Mouse (Mus musculus) CH12.LX (cell line): Measurements from ENCODE around the gene Akt3. TPM values are rescaled to one million over a fixed set of nuclear protein-coding genes. Genes with fewer than 3 reads are reported as not detected.

Source experiments
- DNase-seq: peaks from one replicate; pipeline ENCODE4 v3.0.0-alpha.2; 2013; ENCODE audit errors: extremely low read depth
- H3K27ac ChIP-seq: 2 replicates; pipeline ENCODE4 v1.5.1; 2012; ENCODE audit warnings: low read depth, mild to moderate bottlenecking, control low read depth, moderate library complexity; ENCODE audit not compliant: insufficient read depth
- H3K27me3 ChIP-seq: replicated peaks from 2 replicates; pipeline ENCODE3; 2012; ENCODE audit warnings: inconsistent platforms
- H3K36me3 ChIP-seq, 2 experiments: replicated peaks in 1 of 2; 2 replicates each; pipeline versions ENCODE3 to v1.6.1; 2012; ENCODE audit warnings: inconsistent platforms in 1 of 2, low read length in 1 of 2, mild to moderate bottlenecking in 1 of 2, mixed read lengths in 1 of 2, moderate library complexity in 1 of 2; ENCODE audit not compliant: control insufficient read depth in 1 of 2, insufficient read depth in 1 of 2
- H3K4me1 ChIP-seq, 2 experiments: 2 replicates each; pipeline ENCODE4 v1.6.1; 2012; ENCODE audit warnings: inconsistent platforms in 1 of 2, moderate library complexity in 1 of 2; ENCODE audit not compliant: insufficient read depth in 2 of 2, control insufficient read depth in 1 of 2
- H3K4me2 ChIP-seq: 2 replicates; pipeline ENCODE4 v1.6.1; 2012; ENCODE audit warnings: low read depth, mild to moderate bottlenecking, control low read depth; ENCODE audit not compliant: poor library complexity, insufficient read depth, severe bottlenecking
- H3K4me3 ChIP-seq, 3 experiments: fragments of 150-350 bp in 1 of 3; sonication (generic) in 1 of 3; replicated peaks in 1 of 3; 2 replicates each; pipeline versions ENCODE3 to v1.5.1; 2011 to 2012; ENCODE audit warnings: low read depth in 2 of 3, low read length in 2 of 3, mild to moderate bottlenecking in 2 of 3, moderate library complexity in 2 of 3, control low read depth in 1 of 3, improper control_type of control experiment in 1 of 3, inconsistent platforms in 1 of 3, mixed read lengths in 1 of 3; ENCODE audit not compliant: poor library complexity in 1 of 3
- H3K79me2 ChIP-seq: replicated peaks from 2 replicates; pipeline ENCODE4 v1.6.1; 2012; ENCODE audit warnings: mild to moderate bottlenecking, moderate library complexity; ENCODE audit not compliant: control insufficient read depth, poor library complexity, insufficient read depth, severe bottlenecking; ENCODE audit errors: extremely low read depth
- H3K9ac ChIP-seq: 2 replicates; pipeline ENCODE4 v1.6.1; 2012; ENCODE audit warnings: low read depth, mild to moderate bottlenecking, control low read depth, moderate library complexity; ENCODE audit not compliant: insufficient read depth
- H3K9me3 ChIP-seq: replicated peaks from 2 replicates; pipeline ENCODE3; 2012; ENCODE audit warnings: low read length, inconsistent platforms, mixed read lengths
- BHLHE40 ChIP-seq: IDR thresholded peaks from 2 replicates; pipeline ENCODE4 v1.6.1; 2011; ENCODE audit warnings: mild to moderate bottlenecking, low read depth, low read length, improper control_type of control experiment
- CHD1 ChIP-seq: IDR thresholded peaks from 2 replicates; pipeline ENCODE4 v1.6.1; 2012; ENCODE audit warnings: low read depth, low read length, improper control_type of control experiment, inconsistent platforms
- CHD2 ChIP-seq: IDR thresholded peaks from 2 replicates; pipeline ENCODE4 v1.6.1; 2011; ENCODE audit warnings: low read length, improper control_type of control experiment
- CTCF ChIP-seq, 2 experiments: IDR thresholded peaks in 1 of 2; conservative IDR thresholded peaks in 1 of 2; 2 replicates each; pipeline ENCODE4 v1.5.1; 2011 to 2012; ENCODE audit warnings: low read depth in 2 of 2, low read length in 2 of 2, improper control_type of control experiment in 1 of 2, inconsistent platforms in 1 of 2, mild to moderate bottlenecking in 1 of 2, moderate library complexity in 1 of 2
- ELF1 ChIP-seq: IDR thresholded peaks from 2 replicates; pipeline ENCODE4 v1.6.1; 2014; ENCODE audit warnings: low read depth, mild to moderate bottlenecking, inconsistent platforms, low read length, improper control_type of control experiment
- IRF4 ChIP-seq: IDR thresholded peaks from 2 replicates; pipeline ENCODE4 v1.6.1; 2014; ENCODE audit warnings: low read depth, mild to moderate bottlenecking, inconsistent platforms, low read length, improper control_type of control experiment
- JUN ChIP-seq: IDR thresholded peaks from 2 replicates; pipeline ENCODE4 v1.6.1; 2011; ENCODE audit warnings: low read depth, mild to moderate bottlenecking, low read length, improper control_type of control experiment, moderate library complexity; ENCODE audit not compliant: insufficient read depth
- KAT2A ChIP-seq: IDR thresholded peaks from 2 replicates; pipeline ENCODE4 v1.6.1; 2012; ENCODE audit warnings: low read length, improper control_type of control experiment, inconsistent platforms; ENCODE audit not compliant: insufficient replicate concordance
- MAX ChIP-seq: IDR thresholded peaks from 2 replicates; pipeline ENCODE4 v1.6.1; 2011; ENCODE audit warnings: low read length, improper control_type of control experiment
- MAZ ChIP-seq: IDR thresholded peaks from 2 replicates; pipeline ENCODE4 v1.6.1; 2012; ENCODE audit warnings: low read depth, mild to moderate bottlenecking, inconsistent platforms, low read length, improper control_type of control experiment, moderate library complexity
- MEF2A ChIP-seq: IDR thresholded peaks from 2 replicates; pipeline ENCODE4 v1.6.1; 2014; ENCODE audit warnings: low read depth, mild to moderate bottlenecking, inconsistent platforms, low read length, improper control_type of control experiment, borderline replicate concordance
- MXI1 ChIP-seq: IDR thresholded peaks from 2 replicates; pipeline ENCODE4 v1.6.1; 2011; ENCODE audit warnings: mild to moderate bottlenecking, low read depth, low read length, improper control_type of control experiment
- MYC ChIP-seq: IDR thresholded peaks from 2 replicates; pipeline ENCODE4 v1.6.1; 2011; ENCODE audit warnings: low read depth, mild to moderate bottlenecking, improper control_type of control experiment, low read length
- NELFE ChIP-seq: IDR thresholded peaks from 2 replicates; pipeline ENCODE4 v1.6.1; 2011; ENCODE audit warnings: low read depth, low read length, improper control_type of control experiment
- PAX5 ChIP-seq: IDR thresholded peaks from 2 replicates; pipeline ENCODE4 v1.6.1; 2012; ENCODE audit warnings: low read length, inconsistent platforms, mixed read lengths
- POLR2AphosphoS2 ChIP-seq: IDR thresholded peaks from 2 replicates; pipeline ENCODE4 v1.6.1; 2011; ENCODE audit warnings: low read depth, low read length, improper control_type of control experiment
- RAD21 ChIP-seq: IDR thresholded peaks from 2 replicates; pipeline ENCODE4 v1.6.1; 2011; ENCODE audit warnings: low read depth, mild to moderate bottlenecking, low read length, improper control_type of control experiment, moderate library complexity
- RCOR1 ChIP-seq: conservative IDR thresholded peaks from 2 replicates; pipeline ENCODE4 v1.6.1; 2012; ENCODE audit warnings: low read depth, mild to moderate bottlenecking, inconsistent platforms, low read length, improper control_type of control experiment
- SMC3 ChIP-seq: IDR thresholded peaks from 2 replicates; pipeline ENCODE4 v1.6.1; 2011; ENCODE audit warnings: low read depth, low read length, improper control_type of control experiment
- TBP ChIP-seq: conservative IDR thresholded peaks from 2 replicates; pipeline ENCODE4 v1.6.1; 2011; ENCODE audit warnings: low read depth, low read length, improper control_type of control experiment
- TCF12 ChIP-seq: IDR thresholded peaks from 2 replicates; pipeline ENCODE4 v1.6.1; 2014; ENCODE audit warnings: low read depth, mild to moderate bottlenecking, inconsistent platforms, low read length, improper control_type of control experiment
- UBTF ChIP-seq: IDR thresholded peaks from 2 replicates; pipeline ENCODE4 v1.6.1; 2012; ENCODE audit warnings: low read depth, mild to moderate bottlenecking, inconsistent platforms, low read length, improper control_type of control experiment, moderate library complexity
- USF2 ChIP-seq: conservative IDR thresholded peaks from 2 replicates; pipeline ENCODE4 v1.6.1; 2011; ENCODE audit warnings: low read depth, low read length, improper control_type of control experiment
- ZC3H11A ChIP-seq: IDR thresholded peaks from 2 replicates; pipeline ENCODE4 v1.6.1; 2012; ENCODE audit warnings: low read depth, mild to moderate bottlenecking, inconsistent platforms, low read length, improper control_type of control experiment
- dilution Hi-C: fragments of 300-500 bp; cut with MboI; formaldehyde crosslinking; loops from 2 replicates; pipeline ENCODE4 v1.14.3; 2020; ENCODE audit warnings: low sequenced_read_pairs; ENCODE audit not compliant: extremely low pct_unique_long_range_greater_than_20kb, extremely low pct_ligation_motif_present
- in situ Hi-C: fragments of 300-500 bp; cut with MboI; formaldehyde crosslinking; loops from 3 replicates; pipeline ENCODE4 v1.14.3; 2019; ENCODE audit warnings: low sequenced_read_pairs, low pct_ligation_motif_present, low pct_unique_long_range_greater_than_20kb, mixed read lengths
- polyA plus RNA-seq: library from polyadenylated mRNA; unstranded; fragments of >175 nt; gene quantifications from 2 replicates; pipeline ENCODE4 v1.2.1, GENCODE M21; 2012; ENCODE audit warnings: low read depth; ENCODE audit not compliant: insufficient read length
- total RNA-seq, 2 experiments: library from RNA; depleted of rRNA; stranded (reverse); fragments of 300-350 nt in 1 of 2; fragments of >200 nt in 1 of 2; gene quantifications; 2 replicates each; pipeline ENCODE4 v1.2.3; 2012 to 2014

Gene Akt3
- total and polyA plus RNA-seq, 3 experiments: 0.34 to 1.3 (median 0.82) TPM

DNA sequence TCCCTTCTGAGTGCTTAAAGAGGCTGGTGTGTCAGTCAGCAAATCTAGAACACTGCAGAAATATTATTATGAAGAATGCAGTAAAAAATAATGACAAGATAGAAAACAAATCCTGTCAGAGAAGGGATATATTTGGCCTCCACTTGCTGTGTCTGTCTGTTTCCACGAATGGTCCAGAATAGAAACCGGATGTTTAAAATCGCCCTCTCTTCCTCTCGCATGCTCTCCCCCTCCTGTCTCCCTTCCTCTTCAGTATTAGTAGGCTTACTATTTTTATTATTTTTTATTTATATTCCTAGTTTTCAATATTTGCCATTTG lies 286.6 kb downstream of the Akt3 start:
- Histone ChIP-seq H3K27me3 (no peaks in the 10 kb centered on the region), H3K4me1 (peaks cover 3 to 9% of the 10 kb centered on the region in 2 experiments; a peak in 3 of 4 replicates), H3K79me2 (no peaks in the 10 kb centered on the region), H3K36me3 (peaks cover 0 to 13% of the 10 kb centered on the region in 2 experiments), H3K9ac (no peak overlapping the region), H3K9me3 (no peaks in the 10 kb centered on the region), H3K27ac (no peak overlapping the region), H3K4me3 (no peak overlapping the region), H3K4me2 (no peak overlapping the region)
- dilution Hi-C loops (no loop called here), in situ Hi-C loops (no loop called here)
- TF ChIP-seq JUN (no peak), BHLHE40 (no peak), POLR2AphosphoS2 (no peak), KAT2A (no peak), MEF2A (no peak), USF2 (no peak), MXI1 (no peak), CHD1 (no peak), RCOR1 (no peak), CTCF (conservative IDR thresholded peaks at IDR 0.05 in 1 of 2, IDR thresholded peaks at IDR 0.05 in 1 of 2; ENCODE audit: low read depth in 2 of 2, low read length in 2 of 2) (no peak), IRF4 (no peak), ELF1 (no peak), PAX5 (no peak), TCF12 (no peak), NELFE (no peak), SMC3 (no peak), UBTF (no peak), MAZ (no peak), CHD2 (no peak), TBP (no peak)
- no peak for DNase-seq

DNA sequence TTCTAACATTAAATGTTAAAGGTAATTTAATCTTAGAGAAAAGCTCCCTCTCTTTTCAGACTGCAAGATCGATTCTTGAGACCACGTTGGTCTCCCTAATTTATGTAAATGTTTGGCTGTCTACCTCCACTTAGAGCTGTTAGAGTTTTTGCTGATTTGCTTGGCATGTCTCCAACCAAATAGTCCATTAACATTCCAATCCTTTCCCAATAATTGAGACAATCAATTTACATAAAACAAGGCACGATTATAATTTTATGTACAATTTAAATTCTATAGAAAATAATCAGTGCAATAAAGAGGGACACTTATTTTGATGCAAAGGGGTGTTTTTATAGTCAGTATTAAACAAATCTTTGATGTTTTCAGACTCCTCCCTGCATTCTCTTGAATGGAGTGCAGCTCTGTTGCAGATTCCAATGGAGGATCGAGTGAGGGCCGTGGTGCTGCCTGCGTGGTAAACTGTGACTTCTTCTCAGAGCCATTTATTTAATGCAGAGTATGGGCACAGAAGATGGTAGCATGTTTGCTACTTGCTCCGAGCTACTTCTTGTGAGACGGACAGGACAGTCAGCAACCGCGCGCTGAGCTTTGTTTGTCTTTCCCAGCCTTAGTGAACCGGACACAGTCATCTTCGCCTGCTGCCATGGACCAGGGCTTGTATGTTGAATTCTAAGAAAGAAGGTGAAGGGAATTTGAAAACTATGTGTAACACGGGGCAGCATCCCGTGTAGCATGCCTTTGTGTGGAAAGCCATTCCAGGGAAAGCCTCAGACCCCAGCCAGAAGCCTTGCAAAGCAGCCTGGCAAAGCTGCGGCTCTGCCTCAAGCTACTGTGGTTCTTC lies 287.1 kb downstream of the Akt3 start:
- no peak for TF ChIP-seq MYC
- TF ChIP-seq SMC3: no peak
- TF ChIP-seq RAD21: no peak
- no peak for TF ChIP-seq ZC3H11A
- no peak for TF ChIP-seq NELFE
- TF ChIP-seq MXI1: no peak
- no peak for TF ChIP-seq MAX
- no peak for TF ChIP-seq UBTF
- TF ChIP-seq POLR2AphosphoS2: no peak
- TF ChIP-seq MAZ: no peak
- TF ChIP-seq PAX5: no peak
- in situ Hi-C loops (no loop called here), dilution Hi-C loops (no loop called here)
- Histone ChIP-seq H3K4me2 (no peak overlapping the region), H3K27ac (no peak overlapping the region), H3K9me3 (no peaks in the 10 kb centered on the region), H3K4me3 (no peak overlapping the region), H3K36me3 (peaks cover 0 to 16% of the 10 kb centered on the region in 2 experiments), H3K4me1 (peaks cover 3 to 9% of the 10 kb centered on the region in 2 experiments; a peak in 3 of 4 replicates), H3K9ac (no peak overlapping the region), H3K27me3 (no peaks in the 10 kb centered on the region), H3K79me2 (no peaks in the 10 kb centered on the region)
- no peak for DNase-seq
